Mouse (Mus musculus): ENCODE measurements around the gene Rps19.

DNA sequence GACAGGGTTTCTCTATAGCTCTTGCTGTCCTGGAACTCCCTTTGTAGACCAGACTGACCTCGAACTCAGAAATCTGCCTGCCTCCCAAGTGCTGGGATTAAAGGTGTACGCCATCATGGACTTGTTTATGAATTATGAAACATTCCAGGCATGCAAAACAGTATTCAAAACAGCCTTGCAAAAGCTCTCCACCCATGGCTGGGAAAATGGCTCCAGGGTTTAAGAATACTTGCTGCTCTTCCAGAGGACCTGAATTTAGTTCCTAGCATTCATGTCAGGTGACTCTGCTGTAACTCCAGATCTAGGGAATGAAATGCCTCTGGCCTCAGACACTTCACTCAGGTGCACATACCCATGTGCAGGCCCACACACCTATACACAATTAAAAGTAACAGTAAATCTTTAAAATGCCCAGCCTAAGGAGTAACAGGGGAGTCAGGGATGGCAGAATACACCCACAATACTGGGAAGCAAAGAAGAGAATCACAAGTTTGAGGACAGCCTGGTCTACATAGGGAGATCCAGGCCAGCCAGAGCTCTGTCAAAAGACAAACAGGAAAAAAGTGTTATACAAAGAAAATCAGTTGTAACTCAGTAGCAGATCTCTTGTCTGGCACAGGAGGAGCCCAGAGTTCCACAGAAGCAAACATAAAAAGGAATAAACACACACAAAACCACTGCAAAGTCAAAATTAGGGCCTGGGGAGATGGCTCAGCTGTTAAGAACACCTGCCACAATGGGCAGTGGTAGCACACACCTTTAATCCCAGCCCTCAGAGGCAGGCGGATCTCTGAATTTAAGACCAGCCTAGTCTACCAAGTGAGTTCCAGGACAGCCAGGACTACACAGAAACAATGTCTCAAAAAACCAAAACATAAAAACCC lies 7.3 kb downstream of the Rps19 start:
- TF ChIP-seq CTCF (IDR thresholded peaks at IDR 0.05; ENCODE audit: extremely low read depth, insufficient read length, insufficient replicate concordance, low read depth, low read length) (no peak), POLR2A (IDR thresholded peaks at IDR 0.05; ENCODE audit: low read depth, low read length) (no peak)
